Mouse (Mus musculus) myocyte (in vitro differentiated cells): Measurements from ENCODE around the gene Frs2. TPM values are rescaled to one million over a fixed set of nuclear protein-coding genes. Genes with fewer than 3 reads are reported as not detected.
"Not testable (repeated sequence)": the region's sequence is repeated elsewhere in the genome, so short reads cannot be mapped to it uniquely, and the experiment has no call there.

Experiments
- H3K27me3 ChIP-seq: one replicate; pipeline ENCODE4 v1.6.1; 2011; ENCODE audit not compliant: control insufficient read depth, insufficient read depth, insufficient read length
- H3K36me3 ChIP-seq: one replicate; pipeline ENCODE4 v1.6.1; 2011; ENCODE audit not compliant: control insufficient read depth, insufficient read depth
- H3K4me2 ChIP-seq: one replicate; pipeline ENCODE4 v1.6.1; 2011; ENCODE audit warnings: low read depth, control low read depth
- H3K4me3 ChIP-seq: one replicate; pipeline ENCODE4 v1.5.1; 2011; ENCODE audit warnings: mild to moderate bottlenecking, control low read depth, moderate library complexity
- H3K79me2 ChIP-seq: one replicate; pipeline ENCODE4 v1.6.1; 2011; ENCODE audit not compliant: control insufficient read depth, insufficient read depth
- H3ac ChIP-seq: one replicate; pipeline ENCODE4 v1.6.1; 2011; ENCODE audit not compliant: control insufficient read depth, insufficient read length
- CEBPB ChIP-seq: IDR thresholded peaks from 2 replicates; pipeline ENCODE4 v1.6.1; 2011; ENCODE audit warnings: mild to moderate bottlenecking, moderate library complexity; ENCODE audit not compliant: poor library complexity, insufficient read depth, severe bottlenecking
- E2F4 ChIP-seq: IDR thresholded peaks from one replicate; pipeline ENCODE4 v1.6.1; 2011; ENCODE audit warnings: mild to moderate bottlenecking, control low read depth, moderate library complexity; ENCODE audit not compliant: insufficient read depth
- MAX ChIP-seq: IDR thresholded peaks from one replicate; pipeline ENCODE4 v1.6.1; 2011; ENCODE audit warnings: low read depth, mild to moderate bottlenecking, control low read depth
- MYOD1 ChIP-seq, 3 experiments: IDR thresholded peaks; one replicate each; pipeline ENCODE4 v1.6.1; 2011; ENCODE audit warnings: control low read depth in 2 of 3, low read depth in 2 of 3, mild to moderate bottlenecking in 2 of 3, moderate library complexity in 1 of 3; ENCODE audit not compliant: insufficient read length in 2 of 3, control insufficient read depth in 1 of 3
- MYOG ChIP-seq, 3 experiments: IDR thresholded peaks; one replicate each; pipeline ENCODE4 v1.6.1; 2011; ENCODE audit warnings: control low read depth in 2 of 3, low read depth in 2 of 3, mild to moderate bottlenecking in 2 of 3; ENCODE audit not compliant: insufficient read length in 2 of 3, control insufficient read depth in 1 of 3, insufficient read depth in 1 of 3
- POLR2A ChIP-seq: IDR thresholded peaks from one replicate; pipeline ENCODE4 v1.6.1; 2011; ENCODE audit warnings: low read depth, mild to moderate bottlenecking, control low read depth, moderate library complexity; ENCODE audit not compliant: insufficient read length
- POLR2AphosphoS2 ChIP-seq: IDR thresholded peaks from one replicate; pipeline ENCODE4 v1.6.1; 2011; ENCODE audit warnings: low read depth, control low read depth; ENCODE audit not compliant: insufficient read length
- REST ChIP-seq: IDR thresholded peaks from one replicate; pipeline ENCODE4 v1.6.1; 2011; ENCODE audit warnings: mild to moderate bottlenecking, control low read depth, moderate library complexity; ENCODE audit not compliant: insufficient read depth, insufficient read length
- SRF ChIP-seq: IDR thresholded peaks from one replicate; pipeline ENCODE4 v1.6.1; 2011; ENCODE audit warnings: low read depth; ENCODE audit not compliant: control insufficient read depth, insufficient read length
- TCF12 ChIP-seq: IDR thresholded peaks from one replicate; pipeline ENCODE4 v1.6.1; 2011; ENCODE audit warnings: mild to moderate bottlenecking, control low read depth; ENCODE audit not compliant: poor library complexity, insufficient read depth, severe bottlenecking
- TCF3 ChIP-seq: IDR thresholded peaks from one replicate; pipeline ENCODE4 v1.6.1; 2011; ENCODE audit warnings: low read depth, control low read depth; ENCODE audit not compliant: insufficient read length
- USF1 ChIP-seq: IDR thresholded peaks from one replicate; pipeline ENCODE4 v1.6.1; 2011; ENCODE audit warnings: low read depth, mild to moderate bottlenecking, control low read depth, moderate library complexity
- polyA plus RNA-seq: library from polyadenylated mRNA; unstranded; fragments of >200 nt; fragmentation: generic; extraction: Trizol; gene quantifications from one replicate; pipeline ENCODE4 v1.2.1, GENCODE M21; 2012; ENCODE audit warnings: missing spikeins

The Frs2 gene
- polyA plus RNA-seq, 1 experiment: 6.6 TPM

DNA sequence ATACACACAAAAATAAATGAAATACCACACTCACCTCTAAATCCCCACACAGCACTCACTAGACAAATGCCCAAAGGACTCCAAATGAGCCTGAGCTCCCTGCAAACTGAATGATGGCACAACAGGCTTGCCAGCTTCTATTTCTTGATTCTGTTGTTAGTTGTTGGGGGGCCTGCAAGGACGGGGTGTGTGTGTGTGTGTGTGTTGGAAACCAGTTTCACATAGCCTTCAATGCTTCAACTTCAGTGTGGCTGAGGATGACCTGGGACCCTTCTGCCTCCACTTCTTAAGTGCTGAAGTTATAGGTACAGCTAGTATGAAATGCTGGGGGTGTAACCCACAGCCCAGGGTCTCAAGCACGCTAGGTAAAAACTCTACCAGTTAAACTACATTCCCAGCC, 5.0 kb downstream of the Frs2 start:
- Histone ChIP-seq H3K4me3 (no peak overlapping the region), H3K79me2 (peaks cover 98% of the 10 kb centered on the region), H3ac (no peak overlapping the region), H3K27me3 (no peaks in the 10 kb centered on the region), H3K4me2 (no peak overlapping the region), H3K36me3 (no peaks in the 10 kb centered on the region)
- TF ChIP-seq SRF (no peak), REST (no peak), E2F4 (no peak), CEBPB (no peak), MYOD1 (IDR thresholded peaks at IDR 0.05; ENCODE audit: control insufficient read depth in 1 of 3, insufficient read length in 2 of 3, low read depth in 2 of 3) (no peak), TCF3 (no peak), TCF12 (no peak), MYOG (IDR thresholded peaks at IDR 0.05; ENCODE audit: control insufficient read depth in 1 of 3, insufficient read depth in 1 of 3, insufficient read length in 2 of 3, low read depth in 2 of 3) (no peak), POLR2AphosphoS2 (no peak), POLR2A (no peak)

DNA sequence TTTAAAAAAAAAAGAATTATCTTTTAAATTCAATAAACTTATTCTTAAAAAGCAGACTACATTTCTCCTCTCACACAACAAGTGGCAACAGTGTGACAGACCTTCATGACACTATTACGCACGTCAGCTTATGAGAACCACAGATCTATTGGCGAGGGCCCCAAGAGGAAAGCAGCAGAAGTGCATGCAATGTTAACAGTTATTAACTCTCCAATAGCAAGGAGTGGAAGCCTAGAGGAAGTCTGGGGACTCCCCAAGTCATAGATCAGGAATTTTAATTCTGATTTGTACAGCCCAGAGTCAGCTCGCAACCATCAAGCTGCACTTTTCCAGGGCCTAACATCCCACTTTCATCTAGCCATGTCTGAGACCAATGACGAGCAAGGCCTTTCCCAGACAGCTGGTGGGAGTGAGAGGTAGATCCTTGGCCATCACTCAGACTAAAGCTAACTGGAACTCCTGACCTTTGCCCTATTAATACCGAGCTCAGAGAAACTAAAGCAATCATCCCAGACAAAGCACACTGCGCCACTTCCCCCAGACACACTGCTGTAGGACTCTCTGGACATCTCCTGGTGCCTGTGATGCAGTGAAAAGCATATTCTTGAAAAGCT, 6.3 kb downstream of the Frs2 start:
- Histone ChIP-seq H3K27me3 (no peaks in the 10 kb centered on the region), H3K4me3 (no peak overlapping the region), H3K36me3 (no peaks in the 10 kb centered on the region), H3ac (no peak overlapping the region), H3K4me2 (no peak overlapping the region), H3K79me2 (peaks cover 100% of the 10 kb centered on the region)
- no peak for TF ChIP-seq POLR2A
- no peak for TF ChIP-seq USF1
- no peak for TF ChIP-seq TCF3
- TF ChIP-seq MYOD1 (IDR thresholded peaks at IDR 0.05; ENCODE audit: control insufficient read depth in 1 of 3, insufficient read length in 2 of 3, low read depth in 2 of 3): no peak
- TF ChIP-seq TCF12: no peak
- TF ChIP-seq POLR2AphosphoS2: no peak
- no peak for TF ChIP-seq MAX
- TF ChIP-seq MYOG (IDR thresholded peaks at IDR 0.05; ENCODE audit: control insufficient read depth in 1 of 3, insufficient read depth in 1 of 3, insufficient read length in 2 of 3, low read depth in 2 of 3): no peak
- no peak for TF ChIP-seq SRF
- no peak for TF ChIP-seq CEBPB
- TF ChIP-seq E2F4: no peak
- no peak for TF ChIP-seq REST

DNA sequence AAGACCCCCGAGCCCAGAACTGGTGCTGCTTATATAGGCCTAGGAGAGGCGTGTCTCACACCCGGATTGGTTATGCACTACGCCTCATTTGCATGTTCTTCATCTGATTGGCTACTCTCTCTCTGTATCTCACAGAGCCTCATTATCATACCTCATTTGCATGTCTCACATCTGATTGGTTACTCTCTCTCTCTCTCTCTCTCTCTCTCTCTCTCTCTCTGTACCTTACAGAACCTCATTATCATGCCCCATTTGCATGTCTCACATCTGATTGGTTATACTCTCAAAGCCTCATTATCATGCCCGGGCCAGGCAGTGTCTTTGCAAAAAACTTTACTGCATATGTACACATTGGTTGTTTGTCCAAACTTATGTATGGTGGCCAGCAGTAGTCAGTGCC, 16.8 kb downstream of the Frs2 start:
- not testable (repeated sequence) for H3ac ChIP-seq, H3K4me3 ChIP-seq, H3K27me3 ChIP-seq, H3K4me2 ChIP-seq, H3K36me3 ChIP-seq
- peaks cover 99% of the 10 kb centered on the region for H3K79me2 ChIP-seq

DNA sequence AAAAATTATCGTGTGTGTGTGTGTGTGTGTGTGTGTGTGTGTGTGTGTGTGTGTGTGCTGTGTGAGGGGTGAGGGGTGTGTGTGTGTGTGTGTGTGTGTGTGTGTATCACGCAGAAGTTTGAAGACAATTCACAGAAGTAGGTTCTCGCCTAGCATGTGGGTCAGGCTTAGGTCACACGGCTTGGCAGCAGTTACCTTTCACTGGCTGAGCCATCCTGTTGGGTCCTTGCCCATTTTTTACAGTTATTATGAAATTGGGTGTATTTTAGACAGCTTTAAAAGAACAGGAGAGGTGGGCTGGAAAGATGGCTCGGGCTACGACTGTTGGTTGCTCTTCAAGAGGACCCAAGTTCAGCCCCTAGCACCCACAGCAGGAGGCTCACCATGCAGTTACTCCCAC, 18.3 kb downstream of the Frs2 start:
- Histone ChIP-seq H3K36me3 (no peaks in the 10 kb centered on the region), H3K4me3 (no peak overlapping the region), H3K27me3 (no peaks in the 10 kb centered on the region), H3K79me2 (peaks cover 99% of the 10 kb centered on the region), H3K4me2 (no peak overlapping the region), H3ac (no peak overlapping the region)
- TF ChIP-seq E2F4 (no peak), CEBPB (no peak), MYOG (IDR thresholded peaks at IDR 0.05; ENCODE audit: control insufficient read depth in 1 of 3, insufficient read depth in 1 of 3, insufficient read length in 2 of 3, low read depth in 2 of 3) (no peak)

DNA sequence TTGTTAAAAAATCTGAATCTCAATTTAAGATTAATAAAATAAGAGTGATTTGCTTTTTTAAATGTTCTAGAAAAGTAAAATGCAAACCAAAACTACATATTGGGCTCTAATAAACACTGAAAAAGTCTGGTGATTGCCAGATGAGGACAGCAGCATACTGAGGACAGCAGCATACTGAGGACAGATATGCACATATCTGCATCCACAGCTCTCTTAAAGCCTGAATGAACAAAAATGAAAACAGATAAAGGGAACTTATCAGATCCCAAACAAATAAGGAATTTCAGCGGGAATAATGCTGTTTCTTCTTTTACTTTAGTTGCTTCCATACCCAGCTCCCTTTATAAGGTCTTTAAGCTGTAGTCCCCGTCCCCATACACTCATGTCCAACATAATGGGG, 19.6 kb downstream of the Frs2 start:
- no peaks in the 10 kb centered on the region for H3K36me3 ChIP-seq
- no peaks in the 10 kb centered on the region for H3K27me3 ChIP-seq
- no peak overlapping the region for H3ac ChIP-seq
- peaks cover 98% of the 10 kb centered on the region for H3K79me2 ChIP-seq
- no peak overlapping the region for H3K4me3 ChIP-seq
- no peak for TF ChIP-seq E2F4
- TF ChIP-seq POLR2A: no peak
- TF ChIP-seq MAX: no peak
- no peak for TF ChIP-seq MYOG (IDR thresholded peaks at IDR 0.05; ENCODE audit: control insufficient read depth in 1 of 3, insufficient read depth in 1 of 3, insufficient read length in 2 of 3, low read depth in 2 of 3)
- no peak for TF ChIP-seq TCF3
- no peak for TF ChIP-seq MYOD1 (IDR thresholded peaks at IDR 0.05; ENCODE audit: control insufficient read depth in 1 of 3, insufficient read length in 2 of 3, low read depth in 2 of 3)
- no peak for TF ChIP-seq SRF
- H3K4me2 ChIP-seq: no peak overlapping the region

DNA sequence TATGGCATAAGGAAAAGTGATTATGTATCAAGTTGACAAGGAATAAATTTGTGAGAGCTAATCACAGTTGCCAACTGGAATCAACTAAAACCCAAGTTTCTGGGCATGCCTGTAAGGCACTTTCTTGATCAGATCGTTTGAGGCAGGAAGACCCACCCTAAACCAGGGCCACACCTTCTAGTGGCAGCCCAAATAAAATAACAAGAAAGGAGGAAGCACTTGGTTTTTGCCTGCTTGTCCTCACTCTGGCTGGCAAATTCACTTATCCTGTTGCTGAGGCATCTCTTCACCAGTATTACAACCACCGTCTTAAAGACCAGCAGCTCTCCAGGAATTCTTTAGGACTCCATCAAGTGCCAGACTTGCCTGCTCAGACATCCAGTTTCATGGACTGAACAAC, 20.9 kb downstream of the Frs2 start:
- no peaks in the 10 kb centered on the region for H3K36me3 ChIP-seq
- TF ChIP-seq MAX (no peak), TCF3 (no peak), POLR2AphosphoS2 (no peak), CEBPB (no peak), POLR2A (no peak), TCF12 (no peak), USF1 (no peak), REST (no peak), MYOG (IDR thresholded peaks at IDR 0.05; ENCODE audit: control insufficient read depth in 1 of 3, insufficient read depth in 1 of 3, insufficient read length in 2 of 3, low read depth in 2 of 3) (no peak), E2F4 (no peak), MYOD1 (IDR thresholded peaks at IDR 0.05; ENCODE audit: control insufficient read depth in 1 of 3, insufficient read length in 2 of 3, low read depth in 2 of 3) (no peak), SRF (no peak)
- H3K27me3 ChIP-seq: no peaks in the 10 kb centered on the region
- no peak overlapping the region for H3ac ChIP-seq
- no peak overlapping the region for H3K4me3 ChIP-seq
- no peak overlapping the region for H3K4me2 ChIP-seq
- peaks cover 98% of the 10 kb centered on the region for H3K79me2 ChIP-seq
